Mouse (Mus musculus) testis, postnatal 10 days (tissue): Measurements from ENCODE around the gene Abca14.
"Not testable (repeated sequence)": the region's sequence is repeated elsewhere in the genome, so short reads cannot be mapped to it uniquely, and the experiment has no call there.

Experiments
- DNase-seq: peaks from one replicate; pipeline ENCODE4 v3.0.0; 2021; ENCODE audit warnings: low spot score

Abca14 gene

DNA sequence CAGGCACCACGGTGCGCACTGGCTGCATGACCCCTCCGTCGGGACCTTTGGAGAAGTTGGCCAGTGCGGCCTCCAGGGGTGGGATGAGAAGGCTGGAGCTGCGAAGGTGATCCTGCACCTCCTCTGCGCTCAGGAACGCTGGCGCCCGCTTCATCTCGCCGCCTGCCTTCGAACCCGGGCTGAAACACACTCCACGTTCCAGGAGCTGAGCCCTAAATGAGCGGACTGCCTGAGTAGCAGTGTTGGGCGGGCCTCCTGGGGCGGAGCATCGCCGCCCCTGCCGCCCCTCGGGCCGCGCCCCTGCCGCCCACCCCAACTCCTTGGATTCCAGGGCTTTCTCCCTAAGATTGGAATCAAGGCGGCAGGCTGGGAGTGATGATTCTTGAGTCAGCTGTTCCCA lies 2.0 kb upstream of the Abca14 start, which contains the start of gene Crym:
Gene Crym (minus strand): TSS at position 341 of the 400 bp plus-strand sequence.
- no peak for DNase-seq

DNA sequence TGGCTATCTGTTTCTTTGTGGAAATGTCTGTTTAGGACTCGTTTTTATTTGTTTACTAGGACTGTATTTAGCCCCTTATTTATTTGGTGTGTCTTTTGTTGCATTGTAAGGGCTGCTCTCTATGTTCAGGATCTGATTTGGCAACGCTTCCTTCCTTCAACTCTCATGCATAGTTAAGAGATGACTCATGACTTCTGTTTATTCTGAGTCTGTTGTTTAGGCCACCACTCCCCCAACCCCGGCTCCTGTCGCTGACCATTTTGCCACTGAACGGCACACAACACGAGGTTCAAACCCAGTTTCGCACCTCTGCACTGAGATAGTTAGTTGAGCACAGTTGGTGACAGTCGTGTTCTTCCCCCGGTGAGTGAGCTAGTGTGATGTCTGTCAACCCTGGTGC lies 2.2 kb downstream of the Abca14 start:
- DNase-seq, result no peak

DNA sequence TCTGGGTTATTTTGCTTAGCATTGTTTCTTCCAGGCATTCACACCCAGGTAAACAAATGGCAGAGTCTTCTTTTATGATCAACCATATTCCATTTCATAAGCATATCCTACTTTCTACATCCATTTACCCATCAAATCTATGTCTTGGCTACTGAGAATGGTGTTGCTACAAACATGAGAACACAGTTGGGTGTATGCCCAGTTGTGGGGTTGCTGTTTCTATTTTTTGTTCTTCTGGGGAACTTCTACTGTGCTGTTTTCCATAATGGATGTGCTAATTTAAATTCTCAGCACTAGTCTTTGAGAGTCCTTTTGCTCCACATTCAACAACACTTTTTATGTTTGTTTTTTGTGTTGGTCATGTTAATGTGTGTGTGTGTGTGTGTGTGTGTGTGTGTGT lies 24.8 kb downstream of the Abca14 start:
- DNase-seq, result no peak

DNA sequence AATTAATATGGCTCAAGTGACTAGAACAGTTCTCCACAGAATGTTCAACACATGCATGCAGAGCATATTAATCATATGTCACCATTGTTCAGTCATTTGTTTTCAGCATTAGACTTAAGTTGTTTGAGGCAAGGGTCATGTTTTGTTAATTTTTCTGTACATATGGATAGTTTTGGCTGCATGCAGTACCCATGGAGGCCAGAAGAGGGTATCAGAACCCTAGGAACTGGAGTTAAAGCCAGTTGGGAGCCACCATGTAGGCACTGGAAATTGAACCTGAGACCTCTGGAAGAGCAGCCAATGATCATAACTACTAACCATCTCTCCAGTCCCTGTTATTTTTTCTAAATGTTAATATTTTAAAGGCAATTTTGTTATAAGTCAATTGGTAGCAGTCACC lies 37.3 kb downstream of the Abca14 start:
- DNase-seq, result peak; percentile 42

DNA sequence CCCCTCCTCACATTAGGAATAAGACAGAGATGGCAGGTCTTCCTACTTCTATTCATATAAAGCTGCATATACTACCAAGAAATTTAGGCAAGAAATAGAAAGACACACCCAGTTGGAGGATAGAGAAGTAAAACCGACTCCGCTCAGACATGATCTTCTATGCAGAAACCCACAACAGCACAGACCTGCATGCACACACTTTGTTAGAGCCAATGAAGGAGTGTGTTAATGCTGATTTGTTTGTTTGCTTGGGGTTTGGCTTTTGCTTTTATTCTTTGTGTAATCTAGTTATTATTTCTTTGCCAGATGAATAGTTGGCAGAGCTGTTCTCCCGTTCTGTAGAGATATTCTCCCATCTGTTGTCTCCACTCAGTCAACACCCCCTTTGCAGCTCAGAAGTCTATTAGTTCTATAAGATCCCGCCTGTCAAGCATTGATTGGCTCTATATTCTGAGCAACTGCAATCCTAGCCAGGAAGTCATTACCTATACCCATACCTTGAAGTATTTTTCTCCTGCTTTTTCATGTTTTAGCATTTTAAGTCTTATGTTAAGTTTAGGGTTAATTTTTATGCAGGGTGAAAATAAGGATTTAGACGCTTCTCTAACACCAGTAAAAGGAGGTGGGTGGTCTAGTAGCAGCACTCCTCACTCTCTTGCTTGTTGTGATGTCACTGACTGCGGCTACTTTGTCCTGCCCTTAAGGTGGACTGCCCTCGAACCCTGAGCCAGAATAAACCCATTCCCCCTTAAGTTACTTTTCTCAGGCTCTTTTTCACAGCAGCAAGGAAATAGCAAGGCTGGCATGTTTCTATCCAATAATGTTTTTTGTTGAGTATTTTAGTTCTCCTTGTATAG lies 67.6 kb downstream of the Abca14 start:
- DNase-seq, result no peak

DNA sequence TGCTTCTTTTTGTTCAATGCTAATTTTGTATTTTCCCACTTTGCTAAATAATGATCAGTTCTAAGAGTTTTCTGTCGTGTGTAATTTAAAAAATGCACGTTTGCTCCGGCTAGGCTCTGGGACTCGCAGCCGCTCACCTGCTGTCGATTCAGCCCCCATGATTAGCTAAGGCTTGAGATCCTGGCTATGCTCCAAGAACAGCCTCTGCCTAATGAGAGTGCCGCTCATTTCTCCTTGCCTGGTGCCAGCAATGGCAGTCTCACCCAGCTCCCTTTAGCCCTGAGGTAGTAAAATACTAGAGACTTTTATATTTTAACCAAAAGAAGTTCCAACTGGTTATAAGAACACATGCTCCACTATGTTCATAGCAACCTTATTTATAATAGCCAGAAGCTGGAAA lies 68.3 kb downstream of the Abca14 start:
- no peak for DNase-seq

DNA sequence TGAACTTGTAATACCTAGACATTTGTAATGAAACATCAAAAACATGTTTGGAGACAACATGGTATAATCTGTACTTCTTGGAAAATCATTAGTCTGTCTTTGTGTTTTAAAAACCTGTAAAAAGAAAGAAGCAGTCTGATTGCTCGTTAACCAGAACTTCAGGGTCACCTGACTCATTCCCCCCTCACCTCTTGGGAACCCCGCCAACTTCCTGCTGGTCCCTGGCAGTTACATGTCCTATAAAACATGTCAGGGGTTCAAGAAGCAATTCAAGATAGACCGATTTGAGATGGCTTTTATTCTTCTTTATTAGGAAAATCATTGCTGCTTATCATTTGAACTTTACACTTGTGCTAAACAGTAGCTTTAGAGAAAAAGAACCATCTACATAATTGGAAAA lies 81.5 kb downstream of the Abca14 start:
- DNase-seq, result no peak

DNA sequence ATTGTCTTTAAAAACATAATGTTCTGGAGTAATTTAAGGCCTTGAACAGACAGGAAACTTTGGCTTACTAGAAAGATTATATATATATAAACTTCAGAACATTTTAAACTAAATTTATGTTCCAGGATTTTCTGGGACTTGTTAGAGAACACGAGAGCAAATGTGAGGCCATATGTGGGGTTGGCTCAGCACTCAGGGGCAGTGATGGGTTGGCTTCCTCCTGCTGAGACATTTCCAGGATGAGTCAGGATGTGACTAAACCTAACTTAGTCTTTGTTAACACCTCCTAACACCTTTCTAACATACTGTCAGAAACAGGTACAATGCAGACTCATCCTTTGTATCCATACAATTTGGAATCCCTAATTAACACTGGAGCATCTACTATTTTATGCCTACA lies 112.3 kb downstream of the Abca14 start:
- DNase-seq, result no peak

DNA sequence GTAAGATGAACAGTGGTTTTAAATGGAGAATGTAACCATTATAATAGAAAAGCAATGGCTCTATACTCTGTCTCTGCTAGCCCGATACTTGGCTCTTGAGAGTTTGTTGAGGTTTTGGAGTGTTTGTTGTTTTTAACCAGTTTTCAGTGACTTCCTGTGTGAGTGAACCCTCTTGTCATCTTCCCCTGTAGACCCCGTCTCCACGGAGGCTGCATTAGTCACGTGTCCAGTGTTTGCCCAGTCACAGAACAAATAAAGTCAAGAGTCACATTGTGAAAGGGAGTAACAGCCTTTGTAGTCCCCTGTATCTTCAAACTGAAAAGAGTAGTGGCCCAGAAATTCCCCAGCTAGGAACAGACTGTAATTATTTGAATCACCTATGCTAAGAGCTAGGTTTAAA lies 119.2 kb downstream of the Abca14 start:
- no peak for DNase-seq

DNA sequence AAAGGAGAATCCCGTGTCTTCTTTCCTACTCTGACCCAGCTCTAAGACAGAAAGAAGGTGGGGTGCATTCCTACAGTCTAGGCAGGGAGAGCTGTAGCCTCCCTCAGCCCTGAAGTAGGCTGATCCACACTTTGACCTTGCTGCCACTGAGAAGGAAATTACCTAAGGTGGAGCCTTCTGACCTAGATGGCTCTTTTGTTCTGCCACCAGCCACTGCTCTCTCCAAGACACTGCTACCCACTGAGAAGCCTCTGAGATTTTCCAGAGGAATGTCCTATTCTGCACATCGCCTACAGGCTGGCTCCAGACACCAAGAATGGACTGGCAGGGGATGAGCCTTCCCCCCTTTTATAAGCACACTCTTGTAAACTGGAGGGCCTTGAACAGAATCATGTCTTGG lies 122.2 kb downstream of the Abca14 start:
- not testable (repeated sequence) for DNase-seq

DNA sequence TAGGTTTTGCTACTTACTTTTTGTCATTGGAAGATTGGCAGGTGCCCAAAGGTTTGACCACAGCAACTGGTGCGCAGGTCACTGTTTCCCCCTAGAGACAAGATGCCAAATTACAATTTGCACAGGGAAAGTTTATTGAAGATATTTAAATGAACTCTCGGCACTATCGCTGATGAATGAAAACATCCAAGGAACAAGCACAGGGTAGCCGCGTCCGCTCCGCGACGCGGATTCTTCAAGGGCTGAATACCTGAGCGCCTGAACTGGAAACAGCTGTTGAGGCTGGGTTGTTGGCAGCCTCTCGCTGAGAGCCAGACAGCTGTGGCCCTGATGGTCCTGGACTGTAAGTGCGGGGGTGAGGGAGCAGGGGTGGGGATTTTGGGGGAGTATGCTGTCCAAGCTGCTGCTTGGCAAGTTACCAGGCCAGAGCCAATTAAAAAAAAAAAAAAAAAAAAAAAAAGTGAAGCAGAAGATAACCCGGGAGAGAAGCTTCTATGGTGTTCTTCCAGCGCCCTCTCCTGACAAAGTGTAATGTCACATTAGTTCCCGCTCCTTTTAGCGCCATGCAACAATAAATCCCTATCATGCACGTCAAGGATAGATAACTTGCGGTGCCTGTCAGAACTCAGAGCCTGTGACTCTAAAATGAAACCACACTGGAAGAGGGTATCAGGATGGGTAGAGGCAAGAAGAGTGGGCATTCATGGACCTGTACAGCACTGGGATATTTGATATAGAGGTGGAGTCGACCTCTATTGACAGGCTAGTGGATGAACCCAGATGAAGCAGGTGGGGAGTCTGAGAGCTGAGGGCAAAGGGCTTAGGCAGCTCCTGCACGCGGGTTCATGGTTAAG lies 123.7 kb downstream of the Abca14 start:
- DNase-seq, result peak; percentile 47

DNA sequence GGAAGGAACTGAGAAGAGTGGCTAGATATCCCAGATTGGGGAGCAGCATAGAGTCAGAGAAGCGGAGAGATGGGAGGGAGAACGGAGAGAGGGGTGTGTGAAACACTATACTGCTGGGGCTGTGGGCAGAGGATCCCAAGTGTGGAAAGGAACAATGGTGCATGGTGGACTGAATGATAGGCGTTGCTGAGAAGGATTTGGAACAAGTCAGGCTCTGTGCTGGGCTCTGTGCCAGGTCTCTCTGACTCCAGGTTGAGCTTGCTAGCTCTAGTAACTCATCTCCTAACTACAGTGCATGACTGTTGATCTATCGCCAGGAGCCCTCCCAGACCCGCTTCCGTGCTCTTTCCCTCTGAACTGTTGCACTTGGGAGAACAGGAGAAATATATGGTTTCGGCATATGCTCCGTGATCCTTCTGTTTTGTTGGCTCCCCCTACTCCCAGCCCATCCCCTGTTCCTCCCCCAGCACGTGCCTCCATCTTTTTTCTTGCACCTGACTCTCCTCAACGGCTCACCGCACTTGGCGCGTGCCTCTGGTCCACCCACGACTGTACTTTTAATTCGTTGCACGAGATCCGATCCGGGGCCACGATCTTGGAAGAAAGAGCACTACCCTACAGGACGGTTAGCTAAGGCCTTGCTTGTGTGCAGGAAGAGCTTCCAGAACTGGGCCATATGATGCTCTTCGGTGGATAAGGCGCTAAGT lies 124.5 kb downstream of the Abca14 start, which contains the start of gene Abca15:
Gene Abca15 (plus strand): TSS at position 584 of the 707 bp plus-strand sequence.
- peak; percentile 62 for DNase-seq

DNA sequence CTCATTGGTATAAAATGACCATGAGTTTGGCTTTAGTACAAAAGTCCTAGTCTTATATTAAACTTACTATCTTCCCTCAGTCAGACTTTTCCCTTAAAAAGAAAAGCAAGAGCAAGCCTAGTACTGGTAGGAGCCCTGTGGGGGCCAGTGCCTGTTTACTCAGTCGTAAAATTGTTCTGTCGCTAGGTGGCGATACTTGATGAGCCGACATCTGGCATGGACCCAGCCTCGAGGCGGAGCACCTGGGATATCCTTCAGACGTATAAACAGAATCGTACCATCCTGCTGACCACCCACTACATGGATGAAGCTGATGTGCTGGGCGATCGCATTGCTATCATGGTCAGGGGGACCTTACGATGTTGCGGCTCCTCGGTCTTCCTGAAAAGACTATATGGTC lies 157.4 kb downstream of the Abca14 start:
- peak; percentile 41 for DNase-seq
